Mouse (Mus musculus): ENCODE results near the gene Camta1. TPM values are rescaled to one million over a fixed set of nuclear protein-coding genes. Genes with fewer than 3 reads are reported as not detected.

Camta1 gene
- total RNA-seq, 4 experiments from 2014 or later = 79.5 to 115 (median 98.3) TPM

- no peak for DNase-seq (ENCODE audit: low spot score in 2 of 2)
Measured at GRCm38 (mm10) chr4:151334951-151335742, 526.5 kb downstream of the Camta1 start.

- no peak for DNase-seq (ENCODE audit: low spot score in 2 of 2)
Measured at GRCm38 (mm10) chr4:151332074-151332849, 529.4 kb downstream of the Camta1 start.

- DNase-seq (ENCODE audit: low spot score in 2 of 2) = no peak
Measured at GRCm38 (mm10) chr4:151330983-151331382, 530.7 kb downstream of the Camta1 start.

- DNase-seq (ENCODE audit: low spot score in 2 of 2) = no peak
Measured at GRCm38 (mm10) chr4:151328071-151328470, 533.6 kb downstream of the Camta1 start.

GRCm38 (mm10) chr4:151326971-151327686 lies 534.5 kb downstream of the Camta1 start:
- DNase-seq (ENCODE audit: low spot score in 2 of 2) = no peak

- DNase-seq (ENCODE audit: low spot score in 2 of 2) = no peak
Measured at GRCm38 (mm10) chr4:151316428-151316827, 545.2 kb downstream of the Camta1 start.

- no peak for DNase-seq (ENCODE audit: low spot score in 2 of 2)
Measured at GRCm38 (mm10) chr4:151315726-151316125, 546.0 kb downstream of the Camta1 start.

- no peak for DNase-seq (ENCODE audit: low spot score in 2 of 2)
Measured at GRCm38 (mm10) chr4:151310773-151311172, 550.9 kb downstream of the Camta1 start.

GRCm38 (mm10) chr4:151310056-151310685 lies 551.5 kb downstream of the Camta1 start:
- DNase-seq (ENCODE audit: low spot score in 2 of 2) = no peak

GRCm38 (mm10) chr4:151306890-151307289 lies 554.8 kb downstream of the Camta1 start:
- no peak for DNase-seq (ENCODE audit: low spot score in 2 of 2)

- no peak for DNase-seq (ENCODE audit: low spot score in 2 of 2)
Measured at GRCm38 (mm10) chr4:151306311-151306765, 555.3 kb downstream of the Camta1 start.

- DNase-seq (ENCODE audit: low spot score in 2 of 2) = no peak
Measured at GRCm38 (mm10) chr4:151305761-151306160, 555.9 kb downstream of the Camta1 start.

GRCm38 (mm10) chr4:151303931-151304330 lies 557.7 kb downstream of the Camta1 start:
- no peak for DNase-seq (ENCODE audit: low spot score in 2 of 2)

- no peak for DNase-seq (ENCODE audit: low spot score in 2 of 2)
Measured at GRCm38 (mm10) chr4:151303436-151303835, 558.2 kb downstream of the Camta1 start.

GRCm38 (mm10) chr4:151302195-151303126 lies 559.2 kb downstream of the Camta1 start:
- DNase-seq (ENCODE audit: low spot score in 2 of 2) = peak in 1 of 2 experiments; percentile 15

- no peak for DNase-seq (ENCODE audit: low spot score in 2 of 2)
Measured at GRCm38 (mm10) chr4:151301337-151301736, 560.3 kb downstream of the Camta1 start.

GRCm38 (mm10) chr4:151300706-151301105 lies 561.0 kb downstream of the Camta1 start:
- no peak for DNase-seq (ENCODE audit: low spot score in 2 of 2)

- no peak for DNase-seq (ENCODE audit: low spot score in 2 of 2)
Measured at GRCm38 (mm10) chr4:151295515-151296203, 566.0 kb downstream of the Camta1 start.

- no peak for DNase-seq (ENCODE audit: low spot score in 2 of 2)
Measured at GRCm38 (mm10) chr4:151288893-151289585, 572.6 kb downstream of the Camta1 start.
